Mouse (Mus musculus) adrenal gland, adult 8-10 months (tissue): ENCODE results near the gene Ccdc137. TPM values are rescaled to one million over a fixed set of nuclear protein-coding genes. Genes with fewer than 3 reads are reported as not detected.

ENCODE experiments used
- DNase-seq: peaks from one replicate; pipeline ENCODE4 v3.0.0; 2022
- total RNA-seq, 4 experiments: library from RNA; stranded (reverse); gene quantifications; 2 replicates each; pipeline ENCODE4 v1.2.4; 2022

Gene Ccdc137
- total RNA-seq, 4 experiments from 2014 or later: 24.2 to 33.4 (median 29.4) TPM

DNA sequence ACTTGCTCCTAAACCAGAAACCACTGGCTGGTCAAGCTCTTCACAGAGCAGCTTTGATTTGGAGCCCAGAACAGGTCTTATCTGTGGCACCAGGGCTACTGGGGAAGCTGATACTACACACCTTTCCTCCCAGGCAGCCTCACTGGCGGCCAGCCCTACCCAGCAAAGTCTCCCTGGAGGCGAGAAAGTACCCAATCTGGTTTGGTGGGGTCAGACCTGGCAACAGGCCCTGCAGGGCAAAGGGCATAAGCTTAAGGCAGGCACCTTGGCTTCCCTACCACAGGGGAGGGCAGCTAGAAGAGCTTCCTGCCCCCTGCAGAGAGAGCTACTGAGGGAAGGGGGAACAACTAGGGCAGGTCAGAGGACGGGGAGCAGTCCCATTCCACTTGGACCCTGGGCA is 42.4 kb downstream of the Ccdc137 start:
- no peak for DNase-seq

DNA sequence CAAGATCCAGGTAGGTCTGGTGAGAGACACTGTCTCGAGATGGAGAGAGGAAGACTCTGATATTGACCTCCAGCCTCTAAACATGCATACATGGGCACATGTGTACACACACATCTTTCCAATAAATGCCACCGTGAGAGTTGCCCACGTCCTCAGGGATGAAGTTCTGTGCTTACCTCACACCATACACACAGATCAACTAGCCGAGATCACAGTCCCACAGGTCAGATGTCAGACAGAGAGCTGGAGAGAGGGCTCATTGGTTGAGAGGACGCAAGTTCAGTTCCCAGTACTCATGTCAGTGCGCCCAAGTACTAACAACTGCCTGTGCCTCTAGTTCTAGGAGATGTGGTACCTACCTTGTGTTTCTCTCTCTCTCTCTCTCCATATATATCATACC is 43.1 kb downstream of the Ccdc137 start:
- no peak for DNase-seq

DNA sequence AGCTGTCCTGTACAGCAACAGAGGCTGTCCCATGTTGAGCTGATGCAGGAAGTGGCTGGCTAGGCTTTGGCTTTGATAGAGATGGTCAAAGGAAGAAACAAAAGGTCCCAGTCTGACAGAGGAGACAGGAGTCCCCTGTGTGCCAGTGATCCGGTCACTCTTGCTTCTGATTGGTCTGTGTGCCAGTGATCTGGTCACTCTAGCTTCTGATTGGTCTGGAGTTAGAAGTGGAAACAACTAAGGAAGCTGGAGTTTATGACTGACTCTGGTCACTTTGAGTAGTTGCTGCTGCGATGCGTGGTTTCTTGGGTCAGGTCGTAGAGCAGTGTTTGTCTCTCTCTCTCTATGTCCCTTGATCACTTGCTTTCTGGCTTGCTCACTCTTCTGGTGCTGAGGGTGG is 43.8 kb downstream of the Ccdc137 start:
- no peak for DNase-seq

DNA sequence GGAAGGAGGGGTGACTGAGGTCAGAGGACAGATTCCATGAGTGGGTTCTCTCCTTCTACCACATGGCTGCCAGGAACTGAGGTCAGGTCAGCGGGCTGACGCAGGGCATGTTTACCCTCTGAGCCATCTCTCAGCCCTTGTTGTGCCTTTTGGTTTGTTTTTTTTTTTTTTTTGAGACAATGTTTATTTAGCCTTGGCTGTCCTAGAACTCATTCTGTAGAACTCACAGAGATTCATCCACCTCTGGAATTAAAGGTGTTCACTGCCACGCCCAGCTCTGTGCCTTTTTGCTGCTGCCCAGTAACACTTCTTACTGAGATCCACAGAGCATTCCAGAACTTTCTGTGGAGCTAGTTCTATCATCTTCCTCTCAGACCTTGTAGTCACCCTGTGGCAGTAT is 47.7 kb downstream of the Ccdc137 start:
- DNase-seq: no peak

DNA sequence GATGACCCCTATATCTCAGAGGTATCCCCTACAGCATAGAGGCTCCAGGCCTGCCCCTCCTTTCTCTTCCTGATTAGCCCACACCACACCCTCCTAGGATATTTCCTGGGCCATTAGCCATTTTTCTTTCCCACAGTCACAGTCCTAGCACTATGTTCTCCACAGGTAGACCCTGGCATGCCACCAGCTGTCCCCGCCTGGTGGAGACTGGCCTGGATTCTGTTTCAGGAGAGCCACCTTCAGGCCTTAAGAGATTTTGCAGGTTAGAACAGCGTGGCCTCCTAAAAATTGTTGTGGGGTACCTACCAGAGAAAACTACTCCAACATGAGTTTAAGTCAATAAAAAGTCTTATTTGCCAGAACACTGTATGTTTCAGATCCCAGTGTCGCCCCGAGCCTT is 49.0 kb downstream of the Ccdc137 start:
- no peak for DNase-seq

DNA sequence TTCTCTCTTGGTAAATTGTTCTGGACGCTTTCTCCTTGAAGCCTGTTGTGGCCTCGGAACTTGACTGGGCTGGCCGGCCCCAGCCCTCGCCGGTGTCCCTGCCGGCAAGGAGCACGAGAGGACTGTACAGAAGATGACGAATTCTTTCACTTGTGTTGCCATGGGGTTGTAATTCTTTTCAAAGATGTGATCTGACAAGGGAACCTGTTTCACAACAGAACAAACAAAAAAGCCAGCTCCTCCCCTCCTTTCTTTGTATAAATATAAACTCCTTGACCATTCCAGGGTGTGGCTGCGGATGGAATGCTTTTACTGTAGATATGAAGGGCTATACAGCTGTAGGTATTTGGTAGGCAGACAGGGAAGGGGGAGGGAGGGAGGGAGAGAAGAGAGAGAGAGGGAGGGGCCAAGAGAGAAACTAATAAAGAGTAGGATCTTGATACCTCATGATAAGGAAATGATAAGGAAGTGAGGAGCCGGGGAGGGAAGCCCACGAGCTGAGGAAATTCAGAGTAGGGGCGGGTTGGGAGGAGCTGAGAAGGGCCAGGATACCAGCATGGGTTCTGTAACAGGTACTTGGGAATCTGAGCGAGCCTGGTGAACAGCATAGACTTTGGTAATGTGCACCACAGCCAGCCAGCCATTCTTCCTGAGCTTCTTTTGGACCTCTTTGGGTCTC is 49.8 kb downstream of the Ccdc137 start:
- no peak for DNase-seq

DNA sequence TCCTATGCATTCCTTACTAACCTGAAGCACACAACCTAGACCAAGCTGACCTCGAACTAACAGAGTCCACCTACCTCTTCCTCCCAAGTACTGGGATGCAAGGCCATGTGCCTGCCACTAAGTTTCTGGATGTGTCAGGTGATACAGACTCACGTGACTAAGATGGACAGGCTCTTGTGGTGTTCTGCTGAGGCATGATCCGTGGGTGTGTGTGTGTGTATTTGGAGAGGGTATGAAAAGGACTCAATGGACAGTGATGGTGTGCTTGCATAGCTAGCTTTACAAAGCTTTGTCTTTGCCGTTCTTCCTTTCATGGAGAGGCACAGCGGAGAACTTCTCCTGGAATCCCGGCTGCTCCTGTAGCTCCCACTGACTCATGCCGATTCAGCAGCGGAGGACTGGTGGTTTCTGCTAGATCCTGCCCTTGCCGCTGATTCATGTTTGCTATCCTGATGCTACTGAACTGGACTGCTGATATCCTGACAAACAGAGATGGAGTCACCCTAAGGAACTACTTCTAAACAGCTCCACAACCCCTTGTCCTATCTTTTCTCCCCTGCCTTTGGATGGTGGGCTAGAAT is 50.5 kb downstream of the Ccdc137 start:
- DNase-seq: no peak

DNA sequence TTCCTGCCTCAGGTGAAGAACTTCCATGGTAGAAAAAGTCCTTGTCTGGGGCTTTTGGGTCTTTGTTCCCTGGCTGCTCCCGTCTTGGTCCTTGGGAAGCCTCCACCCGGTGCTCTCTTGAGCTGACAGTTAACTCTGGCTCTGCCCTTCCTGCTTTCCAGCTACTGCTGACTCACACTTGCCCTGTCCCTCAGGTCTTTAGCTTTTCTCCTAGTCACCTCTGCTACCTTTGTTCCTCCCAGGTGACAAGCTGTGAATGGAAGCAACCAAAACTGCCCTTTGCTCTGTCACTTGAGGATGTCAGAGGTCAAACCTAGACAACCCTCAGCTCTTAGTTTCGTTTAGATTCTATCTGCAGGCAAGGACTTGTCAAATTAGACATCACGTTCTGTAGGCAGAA is 52.0 kb downstream of the Ccdc137 start:
- DNase-seq: no peak

DNA sequence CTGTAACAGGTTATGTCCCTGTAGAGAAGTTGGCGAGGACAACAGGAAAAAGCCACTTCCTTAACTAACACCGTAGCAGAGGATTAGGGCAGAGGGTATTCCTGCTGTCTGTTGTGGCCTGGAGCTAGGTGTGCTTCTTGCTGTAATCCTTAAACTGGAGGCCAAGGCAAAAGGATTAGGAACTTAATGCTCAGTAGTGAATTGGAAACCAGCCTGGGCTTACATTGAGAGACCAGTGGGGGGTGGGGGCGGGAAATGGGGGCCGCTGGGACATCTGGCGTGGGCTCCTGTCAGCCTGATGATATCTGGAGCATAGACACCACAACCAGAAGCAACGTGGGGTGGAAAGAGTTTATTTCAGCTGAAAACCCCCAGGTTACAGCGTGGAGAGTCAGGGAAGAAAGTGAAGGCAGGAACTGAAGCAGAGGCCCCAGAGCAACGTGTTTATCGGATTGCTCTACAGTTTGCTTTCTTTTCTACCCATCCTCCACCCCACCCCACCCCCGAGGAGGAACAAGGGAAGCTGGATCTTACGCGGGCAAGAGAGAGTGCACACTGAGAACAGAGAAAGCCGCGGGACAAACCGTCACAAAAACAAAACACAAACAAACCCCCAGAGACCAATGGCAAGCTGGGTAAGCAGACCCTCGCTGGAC is 52.6 kb downstream of the Ccdc137 start:
- no peak for DNase-seq

DNA sequence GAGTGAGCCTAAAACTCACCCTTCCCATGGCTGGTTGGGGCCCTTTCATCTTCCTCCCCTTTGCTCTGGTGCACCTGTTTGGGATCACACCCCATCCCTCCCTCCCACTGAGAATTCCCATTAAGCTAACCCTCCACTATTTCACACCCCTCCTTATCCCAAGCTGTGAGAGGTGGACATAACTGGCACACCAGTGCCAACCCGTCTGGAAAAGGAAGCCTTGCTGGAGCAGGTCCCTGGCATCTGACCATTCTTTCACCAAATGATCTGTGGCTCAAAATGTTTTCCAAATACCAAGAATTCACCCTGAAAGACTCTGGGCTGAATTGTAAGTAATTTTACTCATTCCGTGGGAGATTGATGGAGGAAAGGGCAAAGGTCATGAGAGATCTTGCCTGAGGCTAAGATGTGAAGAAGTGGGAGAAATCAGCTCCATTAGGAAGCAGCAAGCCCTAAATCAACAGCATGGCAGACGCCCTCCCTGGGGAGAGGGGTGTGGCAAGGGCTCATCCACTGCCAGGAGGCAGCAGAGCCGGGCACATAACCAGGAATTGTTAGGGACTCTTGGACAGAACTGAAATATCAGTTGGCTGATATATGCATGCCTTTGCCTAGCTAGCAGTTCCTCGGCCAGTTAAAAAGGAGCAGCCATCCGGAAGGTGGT is 55.0 kb downstream of the Ccdc137 start:
- DNase-seq: no peak

Other genes starting within 250 kb of the Ccdc137 start
- gene Bahcc1, start 225.2 kb upstream of the Ccdc137 start, total RNA-seq: 10 to 100 TPM; 16.6 to 24.5 (median 19.5) TPM
- gene Actg1, start 109.6 kb upstream of the Ccdc137 start, total RNA-seq: 1,000 to 10,000 TPM; 1,100 to 1,474 (median 1,219) TPM
- gene Fscn2, start 96.6 kb upstream of the Ccdc137 start, total RNA-seq: 1 to 10 TPM in 1 of 4 experiments, under 1 TPM in 2, not detected in 1; 0.16 to 1.2 (median 0.42) TPM
- 10 to 100 TPM; 18.4 to 39.6 (median 33.4) TPM for gene Faap100, start 79.4 kb upstream of the Ccdc137 start, total RNA-seq
- gene Nploc4, start 20.4 kb upstream of the Ccdc137 start, total RNA-seq: 100 to 1,000 TPM in 2 of 4 experiments, 10 to 100 TPM in 2; 89.1 to 108 (median 99.5) TPM
- 1 to 10 TPM in 2 of 4 experiments, not detected in 2; 2.8 to 6.6 TPM for gene Tspan10, start 15.5 kb upstream of the Ccdc137 start, total RNA-seq
- gene Pde6g, start 4.6 kb upstream of the Ccdc137 start, total RNA-seq: under 1 TPM; 0.16 to 0.49 (median 0.33) TPM
- 10 to 100 TPM; 25.6 to 34.1 (median 32.2) TPM for gene Oxld1, start within 50 bp of the Ccdc137 start, total RNA-seq
- 10 to 100 TPM; 22.8 to 38.7 (median 29.5) TPM for gene Arl16, start 9.5 kb downstream of the Ccdc137 start, total RNA-seq
- 10 to 100 TPM; 77.6 to 95.8 (median 90.1) TPM for gene Mrpl12, start 26.5 kb downstream of the Ccdc137 start, total RNA-seq
- gene Slc25a10, start 33.7 kb downstream of the Ccdc137 start, total RNA-seq: 100 to 1,000 TPM; 121 to 174 (median 163) TPM
- 1 to 10 TPM in 3 of 4 experiments, under 1 TPM in 1; 0.87 to 4.0 (median 2.3) TPM for gene Gcgr, start 72.6 kb downstream of the Ccdc137 start, total RNA-seq
- 10 to 100 TPM; 62.9 to 67.8 (median 65.3) TPM for gene Mcrip1, start 91.6 kb downstream of the Ccdc137 start, total RNA-seq
- gene Ppp1r27, start 93.0 kb downstream of the Ccdc137 start, total RNA-seq: 1 to 10 TPM in 3 of 4 experiments, under 1 TPM in 1; 0.78 to 2.8 (median 1.2) TPM
- gene P4hb, start 115.1 kb downstream of the Ccdc137 start, total RNA-seq: 100 to 1,000 TPM; 439 to 580 (median 550) TPM
- gene Arhgdia, start 123.5 kb downstream of the Ccdc137 start, total RNA-seq: 100 to 1,000 TPM; 356 to 389 (median 365) TPM
- gene Alyref, start 140.2 kb downstream of the Ccdc137 start, total RNA-seq: 100 to 1,000 TPM in 1 of 4 experiments, 10 to 100 TPM in 3; 52.1 to 102 (median 72.7) TPM
- gene Anapc11, start 140.3 kb downstream of the Ccdc137 start, total RNA-seq: 100 to 1,000 TPM in 2 of 4 experiments, 10 to 100 TPM in 2; 90.3 to 112 (median 98.6) TPM
- 1 to 10 TPM in 2 of 4 experiments, not detected in 2; 1.3 to 2.1 TPM for gene Npb, start 150.4 kb downstream of the Ccdc137 start, total RNA-seq
- 100 to 1,000 TPM; 201 to 310 (median 259) TPM for gene Pcyt2, start 159.8 kb downstream of the Ccdc137 start, total RNA-seq
- 10 to 100 TPM; 61.1 to 97.1 (median 75.7) TPM for gene Sirt7, start 167.1 kb downstream of the Ccdc137 start, total RNA-seq
- 10 to 100 TPM; 53.2 to 74.4 (median 69.7) TPM for gene Mafg, start 175.5 kb downstream of the Ccdc137 start, total RNA-seq
- gene Pycr1, start 185.7 kb downstream of the Ccdc137 start, total RNA-seq: 1 to 10 TPM in 3 of 4 experiments, under 1 TPM in 1; 0.73 to 2.0 (median 1.3) TPM
- gene Myadml2, start 190.0 kb downstream of the Ccdc137 start, total RNA-seq: 1 to 10 TPM in 1 of 4 experiments, under 1 TPM in 2, not detected in 1; 0.65 to 1.2 (median 0.81) TPM
- gene Notum, start 203.1 kb downstream of the Ccdc137 start, total RNA-seq: 1 to 10 TPM; 5.1 to 9.0 (median 7.2) TPM
- gene Aspscr1, start 214.9 kb downstream of the Ccdc137 start, total RNA-seq: 100 to 1,000 TPM; 101 to 108 (median 106) TPM